Mouse (Mus musculus) hindbrain, embryonic 11.5 days (tissue): ENCODE results near the gene Map3k13. TPM values are rescaled to one million over a fixed set of nuclear protein-coding genes. Genes with fewer than 3 reads are reported as not detected.

Experiments
- ATAC-seq: fragments of 200-750 bp; cut with Nextera tagmentation; 2 replicates; pipeline ENCODE4 v1.8.0; 2017; ENCODE audit warnings: mild to moderate bottlenecking, moderate TSS enrichment, moderate library complexity; ENCODE audit not compliant: low FRiP score
- DNase-seq: peaks from one replicate; pipeline ENCODE4 v3.0.0-alpha.2; 2015; ENCODE audit warnings: low spot score
- H3K27ac ChIP-seq: fragments of 300-500 bp; sonication (generic); 2 replicates; pipeline ENCODE4 v1.5.1; 2014; ENCODE audit warnings: mild to moderate bottlenecking, low read depth, low read length
- H3K27me3 ChIP-seq: fragments of 300-500 bp; sonication (generic); 2 replicates; pipeline ENCODE4 v1.6.1; 2014; ENCODE audit warnings: mild to moderate bottlenecking, low read length, moderate library complexity, mixed read lengths; ENCODE audit not compliant: control insufficient read depth, insufficient read depth
- H3K36me3 ChIP-seq: fragments of 300-500 bp; sonication (generic); 2 replicates; pipeline ENCODE4 v1.6.1; 2014; ENCODE audit warnings: mild to moderate bottlenecking, low read length, moderate library complexity, mixed read lengths; ENCODE audit not compliant: control insufficient read depth, insufficient read depth
- H3K4me1 ChIP-seq: fragments of 300-500 bp; sonication (generic); replicated peaks from 2 replicates; pipeline ENCODE4 v1.6.1; 2014; ENCODE audit warnings: low read length, mixed read lengths; ENCODE audit not compliant: control insufficient read depth, insufficient read depth
- H3K4me2 ChIP-seq: fragments of 300-500 bp; sonication (generic); replicated peaks from 2 replicates; pipeline ENCODE4 v1.6.1; 2014; ENCODE audit warnings: mild to moderate bottlenecking, low read depth, low read length
- H3K4me3 ChIP-seq: fragments of 300-500 bp; sonication (generic); 2 replicates; pipeline ENCODE4 v1.5.1; 2014; ENCODE audit warnings: low read depth, low read length
- H3K9ac ChIP-seq: fragments of 300-500 bp; sonication (generic); 2 replicates; pipeline ENCODE4 v1.6.1; 2014; ENCODE audit warnings: low read depth, low read length
- H3K9me3 ChIP-seq: fragments of 300-500 bp; sonication (generic); 2 replicates; pipeline ENCODE4 v1.6.1; 2016; ENCODE audit warnings: low read length; ENCODE audit not compliant: control insufficient read depth
- WGBS: fragments of 180-500 bp; shearing (Covaris S2); extraction: QIAGEN DNeasy Blood & Tissue Kit; methylation state at CpG from one replicate; pipeline ENCODE4 v1.1.7; 2014; 5-methylcytosine and 5-hydroxymethylcytosine counted together
- polyA plus RNA-seq: library from polyadenylated mRNA; unstranded; fragments of >200 nt; fragmentation: Nextera tagmentation; extraction: Ambion mirVana; gene quantifications from 2 replicates; pipeline ENCODE4 v1.2.1, GENCODE M21; 2014

Gene Map3k13
- polyA plus RNA-seq, 1 experiment from 2014 or later, result 7.5 TPM

DNA sequence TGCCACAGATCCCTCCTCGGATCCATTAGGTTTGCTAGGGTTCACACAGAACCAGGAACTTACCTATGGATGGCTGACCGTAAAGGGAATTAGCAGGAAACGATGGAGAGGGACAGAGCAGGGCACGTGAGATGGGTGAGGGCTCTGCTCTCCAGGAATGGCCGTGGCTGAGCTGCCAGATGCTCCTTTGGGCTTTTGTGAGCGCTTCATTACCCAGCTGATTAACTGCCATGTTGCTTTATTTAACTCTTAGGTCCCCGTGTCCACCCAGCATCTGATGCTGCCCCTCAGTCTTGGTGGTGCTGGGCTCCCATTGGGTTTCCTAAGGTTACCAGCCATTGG is 21.5 kb downstream of the Map3k13 start:
- DNase-seq (no peak), ATAC-seq (peak; percentile 17; the same call in 1 of the 2 replicates)
- WGBS, result 49% methylated on average over 7 of the region's 7 CpGs
- Histone ChIP-seq H3K4me3 (no peak overlapping the region), H3K4me2 (no peak overlapping the region), H3K27me3 (no peaks in the 10 kb centered on the region), H3K36me3 (no peaks in the 10 kb centered on the region), H3K4me1 (no peaks in the 10 kb centered on the region), H3K27ac (no peak overlapping the region; the same call in 1 of the 2 replicates), H3K9me3 (no peaks in the 10 kb centered on the region), H3K9ac (no peak overlapping the region)

DNA sequence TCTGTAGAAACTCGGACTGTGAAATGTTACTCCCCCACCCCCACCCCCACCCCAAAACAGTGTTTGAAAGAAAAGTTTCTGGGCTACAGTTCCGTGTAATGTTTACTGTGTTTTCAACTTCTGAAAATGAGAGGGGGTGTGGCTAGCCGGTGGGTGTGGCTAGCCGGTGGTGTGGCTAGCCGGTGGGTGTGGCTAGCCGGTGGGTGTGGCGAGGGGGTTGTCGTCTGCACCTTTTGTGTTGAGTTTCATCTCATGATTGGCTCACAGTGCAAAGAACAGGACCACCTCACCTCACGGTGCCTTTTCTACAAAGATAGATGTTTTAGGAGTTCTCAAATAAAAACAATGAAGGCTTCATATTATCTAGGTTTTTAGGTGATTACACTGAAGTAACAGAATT is 24.0 kb downstream of the Map3k13 start:
- DNase-seq (no peak), ATAC-seq (no peak)
- WGBS, result 49% methylated on average over 9 of the region's 9 CpGs
- H3K9ac ChIP-seq, result no peak overlapping the region
- H3K4me1 ChIP-seq, result no peaks in the 10 kb centered on the region
- H3K9me3 ChIP-seq, result no peaks in the 10 kb centered on the region
- no peak overlapping the region for H3K4me3 ChIP-seq
- H3K36me3 ChIP-seq, result no peaks in the 10 kb centered on the region
- H3K27me3 ChIP-seq, result no peaks in the 10 kb centered on the region
- no peak overlapping the region for H3K27ac ChIP-seq
- H3K4me2 ChIP-seq, result no peak overlapping the region

GRCm38 (mm10) chr16:21818629-21819028 is 24.5 kb downstream of the Map3k13 start:
- 57% methylated on average over 8 of the region's 8 CpGs for WGBS
- DNase-seq (no peak), ATAC-seq (no peak)
- Histone ChIP-seq H3K4me3 (no peak overlapping the region), H3K27me3 (no peaks in the 10 kb centered on the region), H3K4me2 (no peak overlapping the region), H3K4me1 (no peaks in the 10 kb centered on the region), H3K36me3 (no peaks in the 10 kb centered on the region), H3K9me3 (no peaks in the 10 kb centered on the region), H3K9ac (no peak overlapping the region), H3K27ac (no peak overlapping the region)

DNA sequence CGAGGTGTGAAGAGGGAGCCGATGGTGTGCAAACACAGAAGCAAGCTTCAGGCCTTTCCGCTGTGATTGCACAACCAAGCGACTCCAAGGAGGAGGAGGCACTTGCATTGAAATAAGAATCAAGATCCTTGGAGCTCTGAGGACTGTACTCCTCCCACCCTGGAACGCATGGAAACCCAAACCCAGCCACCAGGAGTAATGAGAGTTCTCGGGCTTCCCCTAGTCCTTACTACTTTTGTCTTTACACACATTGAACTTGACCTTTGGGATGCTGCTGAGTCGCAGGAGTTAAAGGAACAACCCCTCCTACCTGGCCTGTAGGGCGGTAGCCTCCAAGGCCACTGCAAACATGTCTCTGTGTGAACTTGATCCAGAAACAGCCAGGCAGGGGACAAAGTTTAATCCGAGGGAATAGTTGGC is 31.5 kb downstream of the Map3k13 start:
- no peak overlapping the region for H3K27ac ChIP-seq
- H3K9ac ChIP-seq, result no peak overlapping the region
- WGBS, result 77% methylated on average over 9 of the region's 9 CpGs
- no peak overlapping the region for H3K4me2 ChIP-seq
- H3K4me3 ChIP-seq, result no peak overlapping the region
- no peaks in the 10 kb centered on the region for H3K36me3 ChIP-seq
- no peaks in the 10 kb centered on the region for H3K9me3 ChIP-seq
- no peaks in the 10 kb centered on the region for H3K4me1 ChIP-seq
- DNase-seq, result no peak
- ATAC-seq, result no peak
- H3K27me3 ChIP-seq, result no peaks in the 10 kb centered on the region

DNA sequence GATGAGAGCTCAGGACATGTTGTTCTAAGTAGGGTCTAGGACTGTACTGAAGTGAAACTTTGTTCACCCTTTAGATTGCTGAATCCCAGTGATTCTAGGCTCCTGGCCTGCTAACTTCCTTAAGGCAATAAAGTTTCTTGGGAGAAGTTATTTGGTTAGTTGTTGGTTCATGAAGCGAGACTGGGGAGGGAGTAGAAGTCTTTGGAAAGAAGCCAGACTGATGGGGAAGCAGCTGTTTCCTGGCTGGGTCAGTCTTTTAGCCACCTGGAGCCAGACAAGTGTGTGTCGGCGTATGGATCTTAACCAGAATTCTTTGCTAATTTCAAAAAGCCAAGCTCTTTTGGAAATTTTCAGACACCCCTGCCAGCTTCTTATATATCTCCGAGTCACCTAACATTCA is 33.0 kb downstream of the Map3k13 start:
- Histone ChIP-seq H3K27me3 (no peaks in the 10 kb centered on the region), H3K4me2 (no peak overlapping the region), H3K9me3 (no peaks in the 10 kb centered on the region), H3K4me1 (no peaks in the 10 kb centered on the region), H3K36me3 (no peaks in the 10 kb centered on the region), H3K4me3 (no peak overlapping the region), H3K9ac (no peak overlapping the region), H3K27ac (no peak overlapping the region)
- 80% methylated on average over 4 of the region's 4 CpGs for WGBS
- no peak for ATAC-seq
- no peak for DNase-seq

DNA sequence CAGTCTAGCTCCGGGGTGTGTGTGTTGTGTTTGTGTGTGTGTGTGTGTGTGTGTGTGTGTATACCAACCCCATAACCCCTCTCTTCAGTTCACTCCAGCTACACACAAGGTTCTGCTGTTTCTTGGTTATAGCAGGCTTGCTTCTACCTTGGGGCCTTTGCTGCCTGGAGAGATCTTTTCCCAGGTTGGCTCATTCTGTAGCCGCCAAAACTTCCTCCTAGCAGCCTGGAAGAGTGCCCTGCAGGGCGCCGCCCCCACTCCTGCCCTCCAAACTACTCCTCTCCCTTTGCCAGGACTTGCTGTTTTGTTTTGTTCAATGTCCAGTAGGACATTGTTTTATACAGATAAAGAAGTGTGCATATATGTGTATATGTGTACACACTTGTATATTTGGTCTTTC is 33.4 kb downstream of the Map3k13 start:
- Histone ChIP-seq H3K27ac (no peak overlapping the region), H3K9ac (no peak overlapping the region), H3K36me3 (no peaks in the 10 kb centered on the region), H3K9me3 (no peaks in the 10 kb centered on the region), H3K4me2 (no peak overlapping the region), H3K27me3 (no peaks in the 10 kb centered on the region), H3K4me1 (no peaks in the 10 kb centered on the region), H3K4me3 (no peak overlapping the region)
- ATAC-seq (no peak), DNase-seq (no peak)
- WGBS, result 71% methylated on average over 4 of the region's 4 CpGs

GRCm38 (mm10) chr16:21829711-21830110 is 35.6 kb downstream of the Map3k13 start:
- no peak for DNase-seq
- Histone ChIP-seq H3K4me2 (no peak overlapping the region), H3K9ac (no peak overlapping the region), H3K36me3 (no peaks in the 10 kb centered on the region), H3K9me3 (no peaks in the 10 kb centered on the region), H3K27ac (no peak overlapping the region), H3K27me3 (no peaks in the 10 kb centered on the region), H3K4me1 (no peaks in the 10 kb centered on the region), H3K4me3 (no peak overlapping the region)
- no peak for ATAC-seq
- WGBS, result 49% methylated on average over 5 of the region's 5 CpGs

GRCm38 (mm10) chr16:21830784-21831183 is 36.6 kb downstream of the Map3k13 start:
- Histone ChIP-seq H3K9me3 (no peaks in the 10 kb centered on the region), H3K4me3 (no peak overlapping the region), H3K36me3 (no peaks in the 10 kb centered on the region), H3K27me3 (no peaks in the 10 kb centered on the region), H3K9ac (no peak overlapping the region), H3K4me1 (no peaks in the 10 kb centered on the region), H3K27ac (no peak overlapping the region), H3K4me2 (no peak overlapping the region)
- DNase-seq (no peak), ATAC-seq (no peak)
- 50% methylated on average over 6 of the region's 6 CpGs for WGBS

DNA sequence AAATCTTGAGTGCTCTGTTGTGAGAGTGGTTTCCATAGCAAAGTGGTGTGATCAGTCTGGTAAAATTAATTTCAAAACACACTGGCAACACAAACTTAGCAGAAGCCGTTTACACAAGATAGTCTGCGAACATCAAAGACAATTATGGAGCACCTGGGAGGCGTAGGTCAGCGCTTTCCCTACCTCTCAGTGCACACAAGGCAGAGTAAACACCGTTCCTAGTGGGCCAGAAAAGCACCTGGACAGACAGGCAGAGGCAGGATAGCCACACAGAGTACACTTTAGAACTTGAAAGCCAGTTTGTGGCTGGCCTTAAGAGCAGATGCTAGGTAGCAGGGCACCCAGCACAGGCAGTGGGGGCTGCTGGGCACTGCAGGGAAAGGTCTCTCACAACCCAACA is 37.6 kb downstream of the Map3k13 start:
- no peak for DNase-seq
- H3K4me1 ChIP-seq, result no peaks in the 10 kb centered on the region
- ATAC-seq, result no peak
- H3K4me2 ChIP-seq, result no peak overlapping the region
- WGBS, result 89% methylated on average over 5 of the region's 5 CpGs
- no peaks in the 10 kb centered on the region for H3K9me3 ChIP-seq
- no peak overlapping the region for H3K27ac ChIP-seq
- no peak overlapping the region for H3K4me3 ChIP-seq
- no peaks in the 10 kb centered on the region for H3K36me3 ChIP-seq
- H3K27me3 ChIP-seq, result no peaks in the 10 kb centered on the region
- H3K9ac ChIP-seq, result no peak overlapping the region
